Mouse (Mus musculus) megakaryocyte, embryonic 14.5 days (primary cell): ENCODE data around the gene Dhcr24.

Experiments
- FLI1 ChIP-seq: IDR thresholded peaks from 2 replicates; pipeline ENCODE4 v1.6.1; 2012; ENCODE audit warnings: low read length, inconsistent platforms, mixed read lengths
- GATA1 ChIP-seq: IDR thresholded peaks from 3 replicates; pipeline ENCODE4 v1.6.1; 2012; ENCODE audit warnings: mixed read lengths, low read length, inconsistent platforms, borderline replicate concordance

GRCm38 (mm10) chr4:106539756-106540155 is 21.1 kb upstream of the Dhcr24 start:
- TF ChIP-seq GATA1 (no peak), FLI1 (no peak)
